Mouse (Mus musculus) layer of hippocampus, postnatal 36 days (tissue): Measurements from ENCODE around the gene Pate3. TPM values are rescaled to one million over a fixed set of nuclear protein-coding genes. Genes with fewer than 3 reads are reported as not detected.
"Not testable (repeated sequence)": the region's sequence is repeated elsewhere in the genome, so short reads cannot be mapped to it uniquely, and the experiment has no call there.

ENCODE experiments used
- DNase-seq, 2 experiments: peaks; one replicate each; pipeline ENCODE4 v3.0.0; 2022
- total RNA-seq, 2 experiments: library from RNA; stranded (reverse); gene quantifications; 2 replicates each; pipeline ENCODE4 v1.2.3; 2021

The Pate3 gene
- total RNA-seq = not detected

GRCm38 (mm10) chr9:35648102-35648501, at the start of gene Pate3:
Pate3 (minus strand) TSS chr9:35648202.
- no peak for DNase-seq

GRCm38 (mm10) chr9:35691924-35692323, 43.9 kb upstream of the Pate3 start:
- no peak for DNase-seq

DNA sequence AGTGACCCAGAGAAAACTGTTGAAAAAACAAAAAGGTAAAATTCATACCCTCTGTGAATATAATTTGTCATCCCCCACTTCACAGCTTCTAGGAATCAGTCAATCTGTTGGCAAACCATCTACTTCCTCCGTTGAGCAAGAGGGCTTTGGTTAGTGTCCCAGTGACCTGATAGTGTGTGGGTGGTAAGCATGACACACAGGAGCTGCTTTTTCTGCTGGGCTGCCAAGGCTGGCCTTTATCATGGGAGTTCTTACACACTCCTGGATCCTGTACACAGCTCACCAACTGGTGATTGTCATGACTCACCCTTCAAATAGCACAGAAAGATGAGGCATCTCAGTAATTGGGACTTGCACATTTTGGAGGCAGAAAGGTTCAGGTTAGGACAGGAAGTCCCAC, 39.0 kb upstream of the Pate3 start, which contains the start of gene Pate1:
Gene Pate1 (minus strand): TSS at position 378 of the 400 bp plus-strand sequence.
- peak in 1 of 2 experiments; percentile 2 for DNase-seq

GRCm38 (mm10) chr9:35673557-35673956, 25.6 kb upstream of the Pate3 start:
- no peak for DNase-seq

GRCm38 (mm10) chr9:35632981-35633380, 15.0 kb downstream of the Pate3 start:
- DNase-seq = no peak

- DNase-seq = not testable (repeated sequence)
These were observed 31.2 kb downstream of the Pate3 start for GRCm38 (mm10) chr9:35616784-35617183.

- DNase-seq = no peak
These were observed 34.0 kb downstream of the Pate3 start for GRCm38 (mm10) chr9:35614005-35614404.

- no peak for DNase-seq
These were observed 36.2 kb downstream of the Pate3 start, which contains the start of gene Pate4 for GRCm38 (mm10) chr9:35611841-35612240. Pate4 (minus strand) TSS chr9:35611941.

- no peak for DNase-seq
These were observed 40.2 kb downstream of the Pate3 start for GRCm38 (mm10) chr9:35607647-35608405.

Other genes starting within 250 kb of the Pate3 start
- 10 to 100 TPM; 11.7 to 12.2 TPM for gene Cdon, start 227.1 kb downstream of the Pate3 start, total RNA-seq
- gene Gm1113, start 129.9 kb downstream of the Pate3 start, total RNA-seq = not detected
- 10 to 100 TPM; 13.6 to 14.7 TPM for gene Ddx25, start 89.7 kb downstream of the Pate3 start, total RNA-seq
- 10 to 100 TPM; 12.4 to 12.9 TPM for gene Pus3, start 89.6 kb downstream of the Pate3 start, total RNA-seq
- under 1 TPM; 0.78 to 0.90 TPM for gene Pate2, start 77.9 kb downstream of the Pate3 start, total RNA-seq
- gene Hyls1, start 77.8 kb downstream of the Pate3 start, total RNA-seq = 10 to 100 TPM; 11.3 to 14.6 TPM
- gene Pate4, start 36.3 kb downstream of the Pate3 start, total RNA-seq = not detected
- gene Pate1, start 39.2 kb upstream of the Pate3 start, total RNA-seq = not detected
- gene Gm17677, start 92.8 kb upstream of the Pate3 start, total RNA-seq = not detected
- gene Gm17727, start 129.9 kb upstream of the Pate3 start, total RNA-seq = not detected
- not detected for gene Gm27235, start 141.9 kb upstream of the Pate3 start, total RNA-seq
- gene D730048I06Rik, start 141.9 kb upstream of the Pate3 start, total RNA-seq = not detected
- gene 9230110F15Rik, start 195.9 kb upstream of the Pate3 start, total RNA-seq = not detected